Mouse (Mus musculus) c-Kit-positive CD71-positive TER-119-positive erythroid progenitor cells, embryonic 14.5 days (primary cell): ENCODE measurements around the gene Rapgef3.

Source experiments
- DNase-seq: peaks from one replicate; pipeline ENCODE4 v3.0.0-alpha.2; 2013; ENCODE audit warnings: low spot score

Gene Rapgef3

DNA sequence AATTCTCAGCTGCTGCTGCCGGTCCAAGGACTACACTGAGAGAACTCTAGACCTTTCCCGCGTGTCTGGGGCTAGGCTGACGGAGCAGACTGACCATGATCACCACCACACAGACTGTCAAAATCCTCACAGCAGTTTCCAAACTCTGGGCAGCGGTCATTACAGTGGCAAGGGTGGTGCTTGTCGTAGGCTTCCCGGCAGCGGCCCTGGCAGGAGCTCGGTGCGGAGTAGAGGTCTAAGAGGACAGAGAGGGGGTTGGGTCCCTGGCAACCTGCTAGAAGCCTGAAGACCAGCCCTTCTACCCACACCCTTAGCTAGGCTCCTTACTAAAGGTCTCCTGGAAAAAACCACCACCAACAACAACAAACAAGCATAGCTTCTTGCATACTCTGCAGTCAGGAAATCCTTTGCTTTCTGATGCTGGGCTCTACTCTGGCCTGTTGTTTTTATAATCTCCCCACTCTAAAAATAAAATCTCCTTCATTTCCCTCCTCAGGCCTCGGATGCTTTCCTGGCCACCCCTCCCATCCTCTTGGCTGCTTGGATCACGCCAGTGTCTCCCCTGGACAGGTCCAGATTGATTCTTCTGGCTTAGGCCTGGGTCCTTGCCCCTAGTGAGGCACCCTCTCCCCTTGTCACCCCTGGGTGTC is 47.6 kb downstream of the Rapgef3 start:
- DNase-seq = no peak

- DNase-seq = no peak
Observed at GRCm38 (mm10) chr15:97719494-97719893, 48.3 kb downstream of the Rapgef3 start.

DNA sequence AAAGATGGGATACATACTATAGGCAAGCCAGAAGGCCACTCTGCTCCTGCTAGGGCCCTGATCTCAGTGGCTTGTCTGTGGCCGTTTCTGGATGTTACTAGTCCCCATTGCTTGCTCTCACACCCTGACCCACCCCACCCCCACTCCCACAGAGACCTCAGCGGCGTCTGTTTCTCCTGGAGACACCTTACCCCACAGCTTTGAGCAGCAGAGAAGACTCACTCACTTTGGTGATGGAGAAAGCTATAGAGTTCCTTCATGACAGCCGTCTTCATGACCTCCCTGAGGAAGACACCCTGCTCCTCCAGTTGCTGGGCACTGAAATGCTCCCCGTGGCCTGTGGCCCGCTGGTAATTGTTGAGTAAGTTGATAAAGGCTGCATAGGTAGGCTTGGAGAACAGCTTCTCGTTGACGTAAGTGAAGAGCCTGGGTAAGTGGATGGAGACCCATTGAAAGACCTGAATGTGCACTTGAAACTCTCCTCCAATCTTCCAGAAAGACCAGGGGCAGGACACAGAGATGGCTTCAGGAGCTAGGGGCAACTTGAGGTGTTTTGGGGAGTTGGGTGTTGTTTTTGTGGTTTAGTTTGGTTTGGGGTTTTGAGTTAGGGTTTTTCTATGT is 49.1 kb downstream of the Rapgef3 start:
- no peak for DNase-seq

DNA sequence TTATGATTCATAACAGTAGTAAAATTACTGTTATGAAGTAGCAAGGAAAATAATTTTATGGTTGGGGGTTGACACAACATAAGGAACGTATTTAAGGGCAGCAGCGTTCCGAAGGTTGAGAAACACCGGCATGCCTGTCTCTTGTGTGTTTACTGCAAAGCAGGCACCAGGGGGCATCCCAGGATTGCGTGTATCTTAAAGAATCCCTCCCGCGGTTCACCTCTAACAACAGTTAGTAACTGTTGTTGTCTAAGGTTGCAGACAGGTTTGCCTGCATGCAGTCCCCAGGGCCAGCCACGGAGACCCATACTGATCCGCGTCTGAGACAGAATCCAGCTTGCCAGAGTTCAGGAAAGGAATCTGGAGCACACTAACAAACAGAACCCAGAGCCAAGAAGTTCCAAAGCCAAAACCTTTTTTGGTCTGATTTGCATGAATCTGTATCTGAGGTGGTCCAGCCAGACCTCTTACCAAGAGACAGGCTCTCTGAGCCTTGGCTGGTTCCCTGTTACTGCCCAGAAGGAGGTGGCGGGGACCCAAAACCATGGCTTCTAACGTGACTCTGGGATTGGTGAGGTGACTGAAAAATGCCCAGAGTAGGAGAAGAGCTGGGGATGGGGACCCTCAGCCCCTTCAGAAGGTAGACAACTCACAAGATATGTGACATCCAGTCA is 49.8 kb downstream of the Rapgef3 start:
- peak; percentile 47 for DNase-seq

DNA sequence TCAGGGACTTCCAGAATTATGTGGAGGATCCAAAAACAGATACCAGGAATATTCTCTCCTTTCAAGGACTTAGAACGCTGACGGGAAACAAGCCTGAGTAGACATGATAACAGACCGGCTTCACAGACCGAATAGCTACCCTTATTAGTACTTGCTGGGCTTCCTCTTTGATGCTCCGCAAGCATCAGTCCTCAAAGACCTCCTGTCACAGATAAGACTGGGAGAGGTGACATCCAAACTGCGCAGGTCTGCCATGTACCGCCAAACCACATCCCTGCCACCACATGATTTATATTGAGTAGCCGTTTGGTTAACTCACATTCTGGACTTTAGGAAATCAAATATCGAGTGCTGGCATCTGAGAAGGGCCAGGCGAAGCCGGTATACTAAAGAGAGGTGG is 51.0 kb downstream of the Rapgef3 start:
- no peak for DNase-seq

DNA sequence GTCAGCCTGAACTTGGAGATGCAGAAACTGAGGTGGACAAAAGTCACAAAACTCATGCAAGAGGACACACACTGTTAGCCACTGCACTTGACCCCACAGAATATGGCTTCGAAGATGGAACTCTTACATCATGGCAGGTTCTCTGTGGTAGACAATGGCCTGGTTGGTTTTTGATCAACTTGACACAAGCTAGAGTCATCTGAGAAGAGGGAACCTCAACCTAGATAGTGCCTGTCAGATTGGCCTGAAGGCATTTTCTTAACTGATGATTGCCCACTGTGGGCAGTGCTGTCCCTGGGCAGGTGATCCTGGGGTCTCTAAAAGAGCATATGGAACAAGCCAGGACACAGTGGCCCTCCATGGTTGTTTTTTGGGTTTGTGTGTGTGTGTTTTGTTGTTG is 52.0 kb downstream of the Rapgef3 start:
- no peak for DNase-seq

GRCm38 (mm10) chr15:97715083-97715482 is 52.7 kb downstream of the Rapgef3 start:
- no peak for DNase-seq

DNA sequence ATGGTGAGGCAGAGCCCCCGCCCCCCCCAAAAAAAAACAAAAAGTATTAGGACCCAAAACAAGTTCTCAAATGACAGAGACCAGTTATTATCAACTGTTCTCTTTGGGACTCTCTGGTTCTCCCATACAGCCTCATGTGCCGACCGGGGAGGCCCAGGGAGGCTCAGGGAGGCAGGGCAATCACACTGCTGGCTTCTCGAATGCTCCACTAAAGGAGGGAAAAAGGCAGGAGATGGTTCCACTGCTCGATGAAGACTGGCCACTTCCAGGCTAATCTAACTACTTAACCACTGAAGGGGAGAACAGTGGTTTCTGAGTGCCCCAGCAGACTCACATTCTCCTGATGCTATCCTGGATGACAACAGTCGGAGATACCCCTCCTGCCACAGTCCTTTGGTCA is 55.2 kb downstream of the Rapgef3 start:
- DNase-seq = no peak

DNA sequence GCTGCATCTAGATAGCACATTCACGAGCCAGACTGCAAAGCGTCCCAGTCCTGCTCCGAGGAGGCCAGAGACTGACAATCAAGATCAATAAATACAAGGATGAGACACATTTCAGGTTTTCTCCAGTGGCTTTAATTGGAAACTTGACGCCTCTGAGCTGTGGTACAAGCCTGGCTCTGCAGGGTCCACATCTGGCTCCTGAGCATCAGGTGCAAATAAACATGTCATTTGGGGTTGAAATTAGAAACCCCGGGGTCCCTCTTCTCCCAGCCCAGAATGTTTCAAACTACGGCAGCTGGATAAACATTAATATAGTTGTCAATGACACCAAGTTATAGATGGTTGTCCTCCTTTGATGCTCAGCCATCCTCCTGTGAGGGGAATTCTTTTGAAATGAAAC is 56.9 kb downstream of the Rapgef3 start:
- no peak for DNase-seq

GRCm38 (mm10) chr15:97705211-97706050 is 62.3 kb downstream of the Rapgef3 start, which contains the start of gene Rpap3:
TSS of gene Rpap3 (minus strand) at chr15:97705825.
- DNase-seq = peak; percentile 78

GRCm38 (mm10) chr15:97696616-97697015 is 71.2 kb downstream of the Rapgef3 start:
- DNase-seq = no peak
